Mouse (Mus musculus): ENCODE measurements at regions not wholly inside any gene's neighbourhood (a gene's known extent, or its start where the extent isn't known, plus 50 kb on each side); places are given as distances from the start of the nearest gene placed in this dataset.

DNA sequence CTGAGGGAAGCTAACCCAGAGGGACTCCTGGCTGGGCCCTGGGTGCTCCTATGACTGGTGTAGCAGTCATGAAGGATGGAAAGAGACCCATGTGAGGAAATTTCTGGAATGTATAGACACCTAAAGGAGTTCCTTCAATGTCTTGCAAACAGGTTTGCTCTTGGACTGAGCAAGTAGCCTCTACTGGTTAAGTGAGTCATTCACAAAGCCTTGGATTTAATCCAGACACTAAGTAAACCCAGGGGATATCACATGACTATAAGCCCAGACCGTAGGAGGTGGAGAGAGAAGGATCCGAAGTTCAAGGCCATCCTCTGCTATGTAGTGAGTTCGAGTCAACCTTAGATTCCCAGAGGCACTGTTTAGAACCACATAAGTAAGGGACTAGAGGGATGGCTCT lies 1286.5 kb upstream of the A1bg start:
- DNase-seq (ENCODE audit: extremely low read depth) = no peak
- Histone ChIP-seq H3K4me1 (ENCODE audit: control insufficient read depth in 1 of 2, insufficient read depth in 2 of 2) (peaks cover 27 to 85% of the 10 kb centered on the region in 2 experiments), H3K27ac (ENCODE audit: insufficient read depth, low read depth) (0 out of 2 replicates have a peak overlapping the region, but pooled peaks have one; percentile 8), H3K36me3 (replicated peaks in 1 of 2; ENCODE audit: control insufficient read depth in 1 of 2, insufficient read depth in 1 of 2, low read length in 1 of 2) (peaks cover 79 to 99% of the 10 kb centered on the region in 2 experiments), H3K79me2 (replicated peaks; ENCODE audit: control insufficient read depth, extremely low read depth, insufficient read depth, poor library complexity, severe bottlenecking) (peaks cover 38% of the 10 kb centered on the region), H3K27me3 (replicated peaks) (no peaks in the 10 kb centered on the region), H3K9ac (ENCODE audit: insufficient read depth, low read depth) (no peak overlapping the region), H3K4me2 (ENCODE audit: insufficient read depth, low read depth, poor library complexity, severe bottlenecking) (no peak overlapping the region), H3K9me3 (replicated peaks; ENCODE audit: low read length) (peaks cover 27% of the 10 kb centered on the region), H3K4me3 (replicated peaks in 1 of 3; ENCODE audit: low read depth in 2 of 3, low read length in 2 of 3, poor library complexity in 1 of 3) (no peak overlapping the region)
- in situ Hi-C loops (cut with MboI; ENCODE audit: low pct_ligation_motif_present, low pct_unique_long_range_greater_than_20kb, low sequenced_read_pairs) (no loop called here), dilution Hi-C loops (cut with MboI; ENCODE audit: extremely low pct_ligation_motif_present, extremely low pct_unique_long_range_greater_than_20kb, low sequenced_read_pairs) (no loop called here)
- TF ChIP-seq SIN3A (IDR thresholded peaks at IDR 0.05; ENCODE audit: low read length) = no peak
- no peak for TF ChIP-seq JUN (IDR thresholded peaks at IDR 0.05; ENCODE audit: insufficient read depth, low read depth, low read length)
- TF ChIP-seq MYC (IDR thresholded peaks at IDR 0.05; ENCODE audit: low read depth, low read length) = no peak
- TF ChIP-seq RCOR1 (conservative IDR thresholded peaks at IDR 0.05; ENCODE audit: low read depth, low read length) = no peak
- TF ChIP-seq USF1 (IDR thresholded peaks at IDR 0.05; ENCODE audit: low read depth, low read length) = no peak
- TF ChIP-seq MAFK (IDR thresholded peaks at IDR 0.05; ENCODE audit: insufficient replicate concordance, low read length) = no peak
- TF ChIP-seq RAD21 (IDR thresholded peaks at IDR 0.05; ENCODE audit: low read depth, low read length) = no peak
- TF ChIP-seq UBTF (IDR thresholded peaks at IDR 0.05; ENCODE audit: low read depth, low read length) = no peak
- TF ChIP-seq CTCF (conservative IDR thresholded peaks at IDR 0.05 in 1 of 2, IDR thresholded peaks at IDR 0.05 in 1 of 2; ENCODE audit: low read depth in 2 of 2, low read length in 2 of 2) = no peak
- no peak for TF ChIP-seq USF2 (conservative IDR thresholded peaks at IDR 0.05; ENCODE audit: low read depth, low read length)
- TF ChIP-seq ELF1 (IDR thresholded peaks at IDR 0.05; ENCODE audit: low read depth, low read length) = no peak

DNA sequence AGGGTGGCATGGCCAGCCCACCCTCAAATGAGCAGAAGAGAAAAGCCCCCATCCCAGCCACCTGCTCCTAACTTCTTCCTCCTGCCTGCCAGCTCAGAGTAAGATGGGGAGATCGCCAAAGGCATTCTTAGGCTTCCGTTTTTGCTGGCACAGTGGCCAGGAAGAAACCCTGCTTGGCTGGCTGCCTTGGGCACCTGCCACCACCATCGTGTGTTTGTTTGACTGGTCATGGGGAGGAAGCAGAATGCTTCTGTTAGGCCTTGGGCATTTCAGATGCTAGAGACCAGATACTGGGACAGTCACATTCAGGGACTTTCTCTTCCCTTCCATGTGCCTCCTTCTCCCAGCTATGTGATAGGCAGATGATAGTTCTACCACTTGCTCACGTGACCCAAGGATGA lies 1283.7 kb upstream of the A1bg start:
- Histone ChIP-seq H3K4me2 (ENCODE audit: insufficient read depth, low read depth, poor library complexity, severe bottlenecking) (no peak overlapping the region), H3K9ac (ENCODE audit: insufficient read depth, low read depth) (no peak overlapping the region), H3K9me3 (replicated peaks; ENCODE audit: low read length) (peaks cover 25% of the 10 kb centered on the region), H3K27ac (ENCODE audit: insufficient read depth, low read depth) (no peak overlapping the region), H3K4me3 (replicated peaks in 1 of 3; ENCODE audit: low read depth in 2 of 3, low read length in 2 of 3, poor library complexity in 1 of 3) (no peak overlapping the region), H3K27me3 (replicated peaks) (no peaks in the 10 kb centered on the region), H3K79me2 (replicated peaks; ENCODE audit: control insufficient read depth, extremely low read depth, insufficient read depth, poor library complexity, severe bottlenecking) (peaks cover 44% of the 10 kb centered on the region), H3K36me3 (replicated peaks in 1 of 2; ENCODE audit: control insufficient read depth in 1 of 2, insufficient read depth in 1 of 2, low read length in 1 of 2) (peaks cover 76 to 98% of the 10 kb centered on the region in 2 experiments), H3K4me1 (ENCODE audit: control insufficient read depth in 1 of 2, insufficient read depth in 2 of 2) (peaks cover 22 to 80% of the 10 kb centered on the region in 2 experiments)
- dilution Hi-C loops (cut with MboI; ENCODE audit: extremely low pct_ligation_motif_present, extremely low pct_unique_long_range_greater_than_20kb, low sequenced_read_pairs) = no loop called here
- no peak for DNase-seq (ENCODE audit: extremely low read depth)
- in situ Hi-C loops (cut with MboI; ENCODE audit: low pct_ligation_motif_present, low pct_unique_long_range_greater_than_20kb, low sequenced_read_pairs) = no loop called here
- TF ChIP-seq KAT2A (IDR thresholded peaks at IDR 0.05; ENCODE audit: insufficient replicate concordance, low read length) = no peak
- TF ChIP-seq MXI1 (IDR thresholded peaks at IDR 0.05; ENCODE audit: low read depth, low read length) = no peak
- no peak for TF ChIP-seq HCFC1 (IDR thresholded peaks at IDR 0.05; ENCODE audit: low read depth, low read length)
- TF ChIP-seq MYC (IDR thresholded peaks at IDR 0.05; ENCODE audit: low read depth, low read length) = no peak
- TF ChIP-seq IRF4 (IDR thresholded peaks at IDR 0.05; ENCODE audit: low read depth, low read length) = no peak
- TF ChIP-seq TCF12 (IDR thresholded peaks at IDR 0.05; ENCODE audit: low read depth, low read length) = no peak
- no peak for TF ChIP-seq USF2 (conservative IDR thresholded peaks at IDR 0.05; ENCODE audit: low read depth, low read length)
- TF ChIP-seq NELFE (IDR thresholded peaks at IDR 0.05; ENCODE audit: low read depth, low read length) = no peak
- TF ChIP-seq RAD21 (IDR thresholded peaks at IDR 0.05; ENCODE audit: low read depth, low read length) = no peak
